Mouse (Mus musculus) inflammation-experienced regulatory T-cells, adult 6 months (primary cell): ENCODE measurements around the gene 4931409K22Rik. TPM values are rescaled to one million over a fixed set of nuclear protein-coding genes. Genes with fewer than 3 reads are reported as not detected.

Experiments used
- ATAC-seq: one replicate; pipeline ENCODE4 v1.8.0; 2017
- polyA plus RNA-seq, 3 experiments: library from polyadenylated mRNA; unstranded; fragments of 100-300 nt; shearing (Covaris generic); gene quantifications; one replicate each; pipeline ENCODE4 v1.2.1; 2017

4931409K22Rik gene
- polyA plus RNA-seq, 3 experiments from 2014 or later: not detected

GRCm38 (mm10) chr5:24495019-24495418 is 61.6 kb downstream of the 4931409K22Rik start:
- ATAC-seq: no peak

Other genes with a start within 250 kb of the 4931409K22Rik start
- gene Kcnh2, start 205.2 kb downstream of the 4931409K22Rik start, polyA plus RNA-seq: under 1 TPM in 2 of 3 experiments, not detected in 1; 0.38 to 0.47 TPM
- gene Nos3, start 192.0 kb downstream of the 4931409K22Rik start, polyA plus RNA-seq: under 1 TPM in 2 of 3 experiments, not detected in 1; 0.08 to 0.17 TPM
- 1 to 10 TPM; 1.1 to 1.7 (median 1.4) TPM for gene Atg9b, start 164.7 kb downstream of the 4931409K22Rik start, polyA plus RNA-seq
- 10 to 100 TPM; 15.5 to 26.5 (median 20.9) TPM for gene Abcb8, start 163.1 kb downstream of the 4931409K22Rik start, polyA plus RNA-seq
- not detected for gene Asic3, start 143.4 kb downstream of the 4931409K22Rik start, polyA plus RNA-seq
- 10 to 100 TPM; 47.6 to 66.2 (median 62.8) TPM for gene Cdk5, start 133.3 kb downstream of the 4931409K22Rik start, polyA plus RNA-seq
- gene Slc4a2, start 133.0 kb downstream of the 4931409K22Rik start, polyA plus RNA-seq: 10 to 100 TPM; 11.4 to 17.1 (median 12.4) TPM
- gene Fastk, start 111.5 kb downstream of the 4931409K22Rik start, polyA plus RNA-seq: 10 to 100 TPM; 32.1 to 63.3 (median 63.0) TPM
- gene Tmub1, start 109.0 kb downstream of the 4931409K22Rik start, polyA plus RNA-seq: 10 to 100 TPM; 50.9 to 68.9 (median 59.0) TPM
- gene Agap3, start 104.6 kb downstream of the 4931409K22Rik start, polyA plus RNA-seq: 1 to 10 TPM; 5.4 to 9.7 (median 7.5) TPM
- under 1 TPM in 1 of 3 experiments, not detected in 2; 0.16 TPM for gene Gbx1, start 29.6 kb downstream of the 4931409K22Rik start, polyA plus RNA-seq
- gene Asb10, start 15.8 kb downstream of the 4931409K22Rik start, polyA plus RNA-seq: not detected
- 10 to 100 TPM; 52.1 to 67.7 (median 61.3) TPM for gene Abcf2, start 20.7 kb upstream of the 4931409K22Rik start, polyA plus RNA-seq
- gene Chpf2, start 29.9 kb upstream of the 4931409K22Rik start, polyA plus RNA-seq: 10 to 100 TPM in 2 of 3 experiments, 1 to 10 TPM in 1; 8.5 to 12.9 (median 10.0) TPM
- 1 to 10 TPM in 1 of 3 experiments, under 1 TPM in 2; 0.50 to 1.9 (median 0.69) TPM for gene Smarcd3, start 67.6 kb upstream of the 4931409K22Rik start, polyA plus RNA-seq
- gene Nub1, start 128.7 kb upstream of the 4931409K22Rik start, polyA plus RNA-seq: 10 to 100 TPM; 63.3 to 79.7 (median 76.0) TPM
- gene Wdr86, start 173.9 kb upstream of the 4931409K22Rik start, polyA plus RNA-seq: under 1 TPM in 2 of 3 experiments, not detected in 1; 0.23 to 0.80 TPM
- gene Crygn, start 201.2 kb upstream of the 4931409K22Rik start, polyA plus RNA-seq: 1 to 10 TPM in 1 of 3 experiments, not detected in 2; 3.2 TPM